Mouse (Mus musculus) MEL (cell line): Measurements from ENCODE around the gene Serpinb6b. TPM values are rescaled to one million over a fixed set of nuclear protein-coding genes. Genes with fewer than 3 reads are reported as not detected.

ENCODE experiments used
- DNase-seq: peaks from one replicate; pipeline ENCODE4 v3.0.0; 2011; ENCODE audit warnings: low read depth, low spot score
- H3K27ac ChIP-seq: 2 replicates; pipeline ENCODE4 v1.5.1; 2012; ENCODE audit warnings: low read depth, mild to moderate bottlenecking, control low read depth, low read length, moderate library complexity; ENCODE audit not compliant: control insufficient read depth
- H3K27me3 ChIP-seq, 2 experiments: fragments of 150-350 bp in 1 of 2; sonication (generic) in 1 of 2; 2 replicates each; pipeline ENCODE4 v1.6.1; 2012; ENCODE audit warnings: low read length in 2 of 2, mild to moderate bottlenecking in 2 of 2, improper control_type of control experiment in 1 of 2, moderate library complexity in 1 of 2; ENCODE audit not compliant: insufficient read depth in 2 of 2, control insufficient read depth in 1 of 2
- H3K36me3 ChIP-seq, 2 experiments: 2 replicates each; pipeline ENCODE4 v1.6.1; 2012 to 2014; ENCODE audit warnings: low read length in 2 of 2, improper control_type of control experiment in 1 of 2, inconsistent platforms in 1 of 2, mild to moderate bottlenecking in 1 of 2; ENCODE audit not compliant: insufficient read depth in 2 of 2, control insufficient read depth in 1 of 2
- H3K4me1 ChIP-seq, 2 experiments: fragments of 150-350 bp in 1 of 2; sonication (generic) in 1 of 2; 2 replicates each; pipeline ENCODE4 v1.6.1; 2012; ENCODE audit warnings: low read length in 2 of 2, improper control_type of control experiment in 1 of 2, mild to moderate bottlenecking in 1 of 2; ENCODE audit not compliant: insufficient read depth in 2 of 2, control insufficient read depth in 1 of 2
- H3K4me3 ChIP-seq, 2 experiments: fragments of 150-350 bp in 1 of 2; sonication (generic) in 1 of 2; 2 replicates each; pipeline ENCODE4 v1.5.1; 2012; ENCODE audit warnings: low read depth in 2 of 2, low read length in 2 of 2, mild to moderate bottlenecking in 2 of 2, moderate library complexity in 2 of 2, control low read depth in 1 of 2, improper control_type of control experiment in 1 of 2; ENCODE audit not compliant: control insufficient read depth in 1 of 2, insufficient read depth in 1 of 2
- H3K79me2 ChIP-seq: 2 replicates; pipeline ENCODE4 v1.6.1; 2012; ENCODE audit warnings: mild to moderate bottlenecking, low read length, moderate library complexity; ENCODE audit not compliant: control insufficient read depth, poor library complexity, insufficient read depth
- H3K9ac ChIP-seq: 2 replicates; pipeline ENCODE4 v1.6.1; 2012; ENCODE audit warnings: low read depth, mild to moderate bottlenecking, control low read depth, low read length, moderate library complexity; ENCODE audit not compliant: control insufficient read depth, poor library complexity, severe bottlenecking
- H3K9me3 ChIP-seq: fragments of 150-350 bp; sonication (generic); replicated peaks from 2 replicates; pipeline ENCODE4 v1.6.1; 2012; ENCODE audit warnings: mild to moderate bottlenecking, low read length, improper control_type of control experiment, moderate library complexity; ENCODE audit not compliant: insufficient read depth
- BHLHE40 ChIP-seq: IDR thresholded peaks from 2 replicates; pipeline ENCODE4 v1.6.1; 2012; ENCODE audit warnings: low read depth, mild to moderate bottlenecking, inconsistent platforms, low read length, improper control_type of control experiment, borderline replicate concordance
- CHD1 ChIP-seq: IDR thresholded peaks from 2 replicates; pipeline ENCODE4 v1.6.1; 2012; ENCODE audit warnings: low read depth, mild to moderate bottlenecking, inconsistent platforms, low read length, improper control_type of control experiment
- CHD2 ChIP-seq: IDR thresholded peaks from 2 replicates; pipeline ENCODE4 v1.6.1; 2011; ENCODE audit warnings: low read length, improper control_type of control experiment
- CTCF ChIP-seq, 3 experiments: IDR thresholded peaks in 2 of 3; conservative IDR thresholded peaks in 1 of 3; 2 replicates each; pipeline ENCODE4 v1.5.1; 2011 to 2012; ENCODE audit warnings: low read length in 3 of 3, low read depth in 2 of 3, mild to moderate bottlenecking in 2 of 3, improper control_type of control experiment in 1 of 3, inconsistent platforms in 1 of 3, mixed read lengths in 1 of 3, moderate library complexity in 1 of 3; ENCODE audit not compliant: control insufficient read depth in 1 of 3, insufficient read depth in 1 of 3, poor library complexity in 1 of 3, severe bottlenecking in 1 of 3
- ELF1 ChIP-seq: IDR thresholded peaks from 2 replicates; pipeline ENCODE4 v1.6.1; 2014; ENCODE audit warnings: low read depth, mild to moderate bottlenecking, inconsistent platforms, low read length, improper control_type of control experiment, moderate library complexity
- EP300 ChIP-seq, 2 experiments: IDR thresholded peaks; 2 replicates each; pipeline ENCODE4 v1.6.1; 2011; ENCODE audit warnings: improper control_type of control experiment in 2 of 2, low read length in 2 of 2, low read depth in 1 of 2, mild to moderate bottlenecking in 1 of 2
- ETS1 ChIP-seq: IDR thresholded peaks from 2 replicates; pipeline ENCODE4 v1.6.1; 2012; ENCODE audit warnings: low read depth, mild to moderate bottlenecking, inconsistent platforms, low read length, improper control_type of control experiment, moderate library complexity
- GABPA ChIP-seq: IDR thresholded peaks from 2 replicates; pipeline ENCODE4 v1.6.1; 2012; ENCODE audit warnings: low read depth, mild to moderate bottlenecking, inconsistent platforms, low read length, improper control_type of control experiment, moderate library complexity
- GATA1 ChIP-seq: IDR thresholded peaks from 2 replicates; pipeline ENCODE4 v1.6.1; 2011; ENCODE audit warnings: low read depth, low read length, improper control_type of control experiment
- HCFC1 ChIP-seq: IDR thresholded peaks from 2 replicates; pipeline ENCODE4 v1.6.1; 2012; ENCODE audit warnings: low read depth, mild to moderate bottlenecking, inconsistent platforms, low read length, improper control_type of control experiment, moderate library complexity
- JUND ChIP-seq: IDR thresholded peaks from 2 replicates; pipeline ENCODE4 v1.6.1; 2011; ENCODE audit warnings: low read depth, mild to moderate bottlenecking, improper control_type of control experiment, low read length
- KAT2A ChIP-seq: conservative IDR thresholded peaks from 2 replicates; pipeline ENCODE4 v1.6.1; 2012; ENCODE audit warnings: low read depth, low read length, improper control_type of control experiment, inconsistent platforms
- MAFK ChIP-seq: IDR thresholded peaks from 2 replicates; pipeline ENCODE4 v1.6.1; 2011; ENCODE audit warnings: low read depth, mild to moderate bottlenecking, low read length, improper control_type of control experiment, borderline replicate concordance
- MAX ChIP-seq: IDR thresholded peaks from 2 replicates; pipeline ENCODE4 v1.6.1; 2011; ENCODE audit warnings: low read length, improper control_type of control experiment
- MAZ ChIP-seq: IDR thresholded peaks from 2 replicates; pipeline ENCODE4 v1.6.1; 2012; ENCODE audit warnings: low read depth, mild to moderate bottlenecking, inconsistent platforms, low read length, improper control_type of control experiment
- MEF2A ChIP-seq: IDR thresholded peaks from 2 replicates; pipeline ENCODE4 v1.6.1; 2014; ENCODE audit warnings: low read depth, mild to moderate bottlenecking, inconsistent platforms, low read length, improper control_type of control experiment; ENCODE audit not compliant: poor library complexity, insufficient replicate concordance, severe bottlenecking; ENCODE audit errors: extremely low read depth
- MXI1 ChIP-seq: IDR thresholded peaks from 2 replicates; pipeline ENCODE4 v1.6.1; 2011; ENCODE audit warnings: mild to moderate bottlenecking, low read depth, low read length, improper control_type of control experiment
- MYB ChIP-seq: IDR thresholded peaks from 2 replicates; pipeline ENCODE4 v1.6.1; 2011; ENCODE audit warnings: mild to moderate bottlenecking, low read depth, low read length, improper control_type of control experiment
- MYC ChIP-seq: IDR thresholded peaks from 2 replicates; pipeline ENCODE4 v1.6.1; 2011; ENCODE audit warnings: low read depth, mild to moderate bottlenecking, low read length, improper control_type of control experiment, moderate library complexity
- NELFE ChIP-seq: IDR thresholded peaks from 2 replicates; pipeline ENCODE4 v1.6.1; 2011; ENCODE audit warnings: low read depth, low read length, improper control_type of control experiment
- NRF1 ChIP-seq: IDR thresholded peaks from 2 replicates; pipeline ENCODE4 v1.6.1; 2014; ENCODE audit warnings: low read depth, mild to moderate bottlenecking, inconsistent platforms, low read length, improper control_type of control experiment, moderate library complexity; ENCODE audit not compliant: poor library complexity, insufficient read depth, severe bottlenecking
- POLR2A ChIP-seq, 2 experiments: IDR thresholded peaks; 2 replicates each; pipeline ENCODE4 v1.6.1; 2011 to 2012; ENCODE audit warnings: low read length in 2 of 2, mild to moderate bottlenecking in 2 of 2, control low read depth in 1 of 2, improper control_type of control experiment in 1 of 2, low read depth in 1 of 2, moderate library complexity in 1 of 2; ENCODE audit not compliant: control insufficient read depth in 1 of 2, insufficient read depth in 1 of 2, poor library complexity in 1 of 2
- POLR2AphosphoS2 ChIP-seq: IDR thresholded peaks from 2 replicates; pipeline ENCODE4 v1.6.1; 2011; ENCODE audit warnings: low read length, improper control_type of control experiment
- RAD21 ChIP-seq: IDR thresholded peaks from 2 replicates; pipeline ENCODE4 v1.6.1; 2011; ENCODE audit warnings: mild to moderate bottlenecking, low read depth, low read length, improper control_type of control experiment
- RCOR1 ChIP-seq: IDR thresholded peaks from 2 replicates; pipeline ENCODE4 v1.6.1; 2012; ENCODE audit warnings: low read depth, mild to moderate bottlenecking, inconsistent platforms, low read length, improper control_type of control experiment
- SIN3A ChIP-seq: IDR thresholded peaks from 2 replicates; pipeline ENCODE4 v1.6.1; 2012; ENCODE audit warnings: low read length, improper control_type of control experiment, inconsistent platforms
- SMC3 ChIP-seq: IDR thresholded peaks from 2 replicates; pipeline ENCODE4 v1.6.1; 2011; ENCODE audit warnings: low read depth, low read length, improper control_type of control experiment
- TAL1 ChIP-seq: IDR thresholded peaks from 2 replicates; pipeline ENCODE4 v1.6.1; 2012; ENCODE audit warnings: mild to moderate bottlenecking, inconsistent platforms, low read length, moderate library complexity, mixed read lengths
- TBP ChIP-seq: IDR thresholded peaks from 2 replicates; pipeline ENCODE4 v1.8.0; 2011; ENCODE audit warnings: low read depth, low read length, improper control_type of control experiment
- TCF12 ChIP-seq: IDR thresholded peaks from 2 replicates; pipeline ENCODE4 v1.6.1; 2014; ENCODE audit warnings: low read depth, mild to moderate bottlenecking, inconsistent platforms, low read length, improper control_type of control experiment, moderate library complexity
- UBTF ChIP-seq: IDR thresholded peaks from 2 replicates; pipeline ENCODE4 v1.6.1; 2012; ENCODE audit warnings: low read depth, mild to moderate bottlenecking, inconsistent platforms, low read length, improper control_type of control experiment, moderate library complexity, borderline replicate concordance; ENCODE audit not compliant: insufficient read depth
- USF1 ChIP-seq: IDR thresholded peaks from 2 replicates; pipeline ENCODE4 v1.6.1; 2014; ENCODE audit warnings: low read depth, mild to moderate bottlenecking, inconsistent platforms, low read length, improper control_type of control experiment, moderate library complexity
- USF2 ChIP-seq, 2 experiments: IDR thresholded peaks; 2 replicates each; pipeline ENCODE4 v1.6.1; 2011 to 2012; ENCODE audit warnings: improper control_type of control experiment in 2 of 2, low read length in 2 of 2, borderline replicate concordance in 1 of 2, inconsistent platforms in 1 of 2, low read depth in 1 of 2, mild to moderate bottlenecking in 1 of 2; ENCODE audit not compliant: insufficient read depth in 1 of 2
- ZC3H11A ChIP-seq: IDR thresholded peaks from 2 replicates; pipeline ENCODE4 v1.6.1; 2012; ENCODE audit warnings: low read depth, mild to moderate bottlenecking, inconsistent platforms, low read length, improper control_type of control experiment
- ZKSCAN1 ChIP-seq: IDR thresholded peaks from 2 replicates; pipeline ENCODE4 v1.6.1; 2012; ENCODE audit warnings: low read depth, mild to moderate bottlenecking, inconsistent platforms, low read length, improper control_type of control experiment, moderate library complexity
- ZMIZ1 ChIP-seq: IDR thresholded peaks from 2 replicates; pipeline ENCODE4 v1.6.1; 2012; ENCODE audit warnings: low read depth, mild to moderate bottlenecking, inconsistent platforms, low read length, improper control_type of control experiment, moderate library complexity
- ZNF384 ChIP-seq: IDR thresholded peaks from 2 replicates; pipeline ENCODE4 v1.6.1; 2012; ENCODE audit warnings: low read depth, mild to moderate bottlenecking, inconsistent platforms, low read length, improper control_type of control experiment
- polyA plus RNA-seq, 2 experiments: library from polyadenylated mRNA; stranded (reverse) in 1 of 2; unstranded in 1 of 2; fragments of >175 nt in 1 of 2; fragments of >200 nt in 1 of 2; gene quantifications; 2 replicates each; pipeline versions ENCODE4 v1.2.1 to v1.2.4; 2012; ENCODE audit warnings: low replicate concordance in 2 of 2, low read depth in 1 of 2; ENCODE audit not compliant: insufficient read length in 2 of 2, insufficient read depth in 1 of 2, missing spikeins in 1 of 2
- total RNA-seq: library from RNA; depleted of rRNA; stranded (reverse); fragments of 300-350 nt; gene quantifications from 2 replicates; pipeline ENCODE4 v1.2.3, GENCODE M21; 2012

The Serpinb6b gene
- total and polyA plus RNA-seq, 3 experiments: 0.27 to 1.2 TPM; not detected in 1

GRCm38 (mm10) chr13:33027244-33027643, 62.2 kb downstream of the Serpinb6b start, which contains the start of gene Serpinb9b:
TSS of gene Serpinb9b (plus strand) at chr13:33027416.
- DNase-seq: peak; percentile 84
- H3K79me2 ChIP-seq: no peaks in the 10 kb centered on the region

DNA sequence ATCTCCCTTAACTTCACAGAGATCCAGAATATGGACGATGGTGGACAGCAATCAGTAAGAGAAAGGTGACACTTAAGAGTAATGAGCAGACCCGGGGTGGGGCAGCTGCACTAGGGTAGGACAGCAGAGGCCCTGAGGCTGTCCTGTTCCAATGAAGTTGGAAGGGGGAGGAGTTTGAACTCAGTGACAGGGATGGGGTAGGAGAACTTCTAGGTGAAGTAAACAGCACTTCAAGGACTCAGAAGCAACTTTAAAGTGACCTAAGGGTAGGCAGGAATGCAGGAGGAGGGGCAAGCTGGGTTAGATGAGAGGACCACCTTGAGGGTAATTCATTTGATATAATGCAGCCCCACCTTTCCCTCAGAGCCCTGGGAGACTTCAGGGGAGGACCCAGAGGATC, 63.1 kb downstream of the Serpinb6b start:
- Histone ChIP-seq H3K27me3 (no peaks in the 10 kb centered on the region), H3K9ac (no peak overlapping the region), H3K79me2 (no peaks in the 10 kb centered on the region), H3K4me3 (no peak overlapping the region), H3K36me3 (peaks cover 0 to 17% of the 10 kb centered on the region in 2 experiments; a peak in 2 of 4 replicates), H3K27ac (no peak overlapping the region), H3K4me1 (peaks cover 9 to 24% of the 10 kb centered on the region in 2 experiments), H3K9me3 (no peaks in the 10 kb centered on the region)
- DNase-seq: peak; percentile 26
- TF ChIP-seq MAFK (no peak), CHD2 (no peak), RAD21 (no peak), GATA1 (no peak), MEF2A (no peak), CHD1 (no peak), MAX (no peak), POLR2AphosphoS2 (no peak), MYC (no peak), RCOR1 (no peak), ZMIZ1 (no peak), TBP (no peak)

More at GRCm38 (mm10) chr13:33027244-33027643, 62.2 kb downstream of the Serpinb6b start, which contains the start of gene Serpinb9b:
- Histone ChIP-seq H3K9ac (peak within 1 kb of the TSS; percentile 47), H3K36me3 (peaks cover 0 to 17% of the 10 kb centered on the region in 2 experiments; a peak in 2 of 4 replicates), H3K27ac (peak within 1 kb of the TSS; percentile 40), H3K9me3 (no peaks in the 10 kb centered on the region), H3K4me3 (peak within 1 kb of the TSS; percentile 38 to 48), H3K4me1 (peaks cover 9 to 24% of the 10 kb centered on the region in 2 experiments)
- no peak for TF ChIP-seq BHLHE40
- 0 out of 2 replicates have a peak, but pooled peaks have one; percentile 20 for TF ChIP-seq TCF12
- no peak for TF ChIP-seq MYC
- no peak for TF ChIP-seq MAX
- TF ChIP-seq CHD2: no peak
- TF ChIP-seq MEF2A: no peak
- TF ChIP-seq MAFK: no peak
- TF ChIP-seq CHD1: no peak
- no peak for TF ChIP-seq CTCF (IDR thresholded peaks at IDR 0.05 in 2 of 3, conservative IDR thresholded peaks at IDR 0.05 in 1 of 3; ENCODE audit: control insufficient read depth in 1 of 3, insufficient read depth in 1 of 3, low read depth in 2 of 3, low read length in 3 of 3, poor library complexity in 1 of 3, severe bottlenecking in 1 of 3)
- no peak for TF ChIP-seq USF1
- TF ChIP-seq KAT2A: no peak
- TF ChIP-seq UBTF: no peak
- TF ChIP-seq ETS1: peak; percentile 46; the same call in 1 of the 2 replicates
- TF ChIP-seq GATA1: peak; percentile 40; the same call in 1 of the 2 replicates
- TF ChIP-seq MAZ: no peak
- TF ChIP-seq ZMIZ1: no peak
- no peak for TF ChIP-seq TAL1
- peak; percentile 59 for TF ChIP-seq TBP
- TF ChIP-seq ZC3H11A: no peak
- 0 out of 2 replicates have a peak, but pooled peaks have one; percentile 35 for TF ChIP-seq HCFC1
- peak; percentile 94 for TF ChIP-seq ZNF384
- TF ChIP-seq ZKSCAN1: no peak; the same call in 1 of the 2 replicates
- no peak for TF ChIP-seq POLR2A (IDR thresholded peaks at IDR 0.05; ENCODE audit: control insufficient read depth in 1 of 2, insufficient read depth in 1 of 2, low read depth in 1 of 2, low read length in 2 of 2, poor library complexity in 1 of 2)
- no peak for TF ChIP-seq POLR2AphosphoS2
- TF ChIP-seq ELF1: peak; percentile 70
- no peak for TF ChIP-seq SMC3
- TF ChIP-seq RCOR1: 0 out of 2 replicates have a peak, but pooled peaks have one; percentile 30
- 0 out of 2 replicates have a peak, but pooled peaks have one; percentile 44 for TF ChIP-seq SIN3A
- no peak for TF ChIP-seq RAD21
- TF ChIP-seq MYB: no peak
- no peak for TF ChIP-seq USF2 (IDR thresholded peaks at IDR 0.05; ENCODE audit: borderline replicate concordance in 1 of 2, insufficient read depth in 1 of 2, low read depth in 1 of 2, low read length in 2 of 2)
- no peak for TF ChIP-seq NRF1
- no peak for TF ChIP-seq NELFE
- TF ChIP-seq JUND: no peak
- TF ChIP-seq MXI1: peak; percentile 19; the same call in 1 of the 2 replicates
- peak; percentile 33 to 44; a peak in 2 of 4 replicates for TF ChIP-seq EP300 (IDR thresholded peaks at IDR 0.05; ENCODE audit: low read depth in 1 of 2, low read length in 2 of 2)
- no peak for TF ChIP-seq GABPA
- TF ChIP-seq, all 39 proteins: peak for 11
- no peaks in the 10 kb centered on the region for H3K27me3 ChIP-seq
